Mouse (Mus musculus) heart, postnatal 0 days (tissue): Measurements from ENCODE around the gene Gm38394. TPM values are rescaled to one million over a fixed set of nuclear protein-coding genes. Genes with fewer than 3 reads are reported as not detected.
A peak's percentile ranks its signal among the peaks of the same experiment; 100 is the strongest.

ENCODE experiments used
- ATAC-seq: fragments of 200-750 bp; cut with Nextera tagmentation; 2 replicates; pipeline ENCODE4 v1.8.0; 2017; ENCODE audit warnings: low read depth, moderate number of reproducible peaks, moderate library complexity; ENCODE audit not compliant: insufficient read depth
- DNase-seq: peaks from one replicate; pipeline ENCODE4 v3.0.0-alpha.2; 2016; ENCODE audit warnings: low spot score
- H3K27ac ChIP-seq: fragments of 300-500 bp; sonication (generic); 2 replicates; pipeline ENCODE4 v1.5.1; 2014; ENCODE audit warnings: low read depth, mild to moderate bottlenecking
- H3K27me3 ChIP-seq: fragments of 300-500 bp; sonication (generic); 2 replicates; pipeline ENCODE4 v1.6.1; 2014; ENCODE audit warnings: low read length, mixed read lengths; ENCODE audit not compliant: control insufficient read depth, insufficient read depth
- H3K36me3 ChIP-seq: fragments of 300-500 bp; sonication (generic); replicated peaks from 2 replicates; pipeline ENCODE4 v1.6.1; 2014; ENCODE audit warnings: low read length, mixed read lengths; ENCODE audit not compliant: control insufficient read depth, insufficient read depth
- H3K4me1 ChIP-seq: fragments of 300-500 bp; sonication (generic); 2 replicates; pipeline ENCODE4 v1.6.1; 2014; ENCODE audit warnings: antibody characterized with exemption; ENCODE audit not compliant: control insufficient read depth, insufficient read depth
- H3K4me2 ChIP-seq: fragments of 300-500 bp; sonication (generic); 2 replicates; pipeline ENCODE4 v1.6.1; 2014; ENCODE audit warnings: low read depth, mild to moderate bottlenecking, low read length, moderate library complexity
- H3K4me3 ChIP-seq: fragments of 300-500 bp; sonication (generic); 2 replicates; pipeline ENCODE4 v1.5.1; 2014; ENCODE audit warnings: low read depth, low read length
- H3K9ac ChIP-seq: fragments of 300-500 bp; sonication (generic); replicated peaks from 2 replicates; pipeline ENCODE4 v1.6.1; 2014; ENCODE audit warnings: low read depth, low read length, mixed read lengths
- H3K9me3 ChIP-seq: fragments of 300-500 bp; sonication (generic); replicated peaks from 2 replicates; pipeline ENCODE4 v1.6.1; 2016; ENCODE audit warnings: low read length; ENCODE audit not compliant: control insufficient read depth
- CTCF ChIP-seq: IDR thresholded peaks from 2 replicates; pipeline ENCODE4 v1.5.1; 2016; ENCODE audit warnings: antibody characterized with exemption, control low read depth, low read depth
- EP300 ChIP-seq: IDR thresholded peaks from 2 replicates; pipeline ENCODE4 v1.6.1; 2016; ENCODE audit warnings: antibody characterized with exemption, low read depth
- WGBS: fragments of 180-500 bp; shearing (Covaris S2); extraction: QIAGEN DNeasy Blood & Tissue Kit; methylation state at CpG from one replicate; pipeline ENCODE4 v1.1.7; 2014; 5-methylcytosine and 5-hydroxymethylcytosine counted together
- polyA plus RNA-seq: library from polyadenylated mRNA; unstranded; fragments of >200 nt; fragmentation: Nextera tagmentation; extraction: Ambion mirVana; gene quantifications from 2 replicates; pipeline ENCODE4 v1.2.1, GENCODE M21; 2015
- total RNA-seq: library from RNA; depleted of rRNA; stranded (reverse); fragments of >200 nt; gene quantifications from 2 replicates; pipeline ENCODE4 v1.2.3, GENCODE M21; 2014; ENCODE audit warnings: low replicate concordance

Gm38394 gene
- total and polyA plus RNA-seq, 2 experiments from 2014 or later: 2.1 to 2.6 TPM

DNA sequence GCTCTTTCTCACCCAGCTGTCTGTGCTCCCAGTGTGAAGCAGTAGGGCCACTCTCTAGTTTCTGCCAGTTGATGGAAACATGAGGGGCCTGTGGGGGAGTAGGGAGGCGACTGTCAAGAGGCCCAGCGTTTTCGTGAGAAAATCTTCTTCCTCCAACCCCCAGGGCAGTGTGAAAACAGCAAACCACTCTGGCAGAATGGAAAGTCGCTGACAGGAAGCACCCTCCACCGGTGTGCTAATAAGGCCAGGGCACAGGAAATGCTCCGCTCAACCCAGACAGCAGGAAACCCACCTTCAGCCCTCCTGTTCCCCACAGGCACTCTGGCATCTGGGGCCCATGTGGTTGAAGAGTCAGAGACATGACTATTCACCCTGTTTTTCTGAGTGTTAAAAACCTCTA, 28.8 kb upstream of the Gm38394 start, which contains the start of gene Lax1:
Gene Lax1 (minus strand): TSS at position 212 of the 400 bp plus-strand sequence.
- H3K36me3 ChIP-seq: no peaks in the 10 kb centered on the region
- no peaks in the 10 kb centered on the region for H3K9me3 ChIP-seq
- no peak within 1 kb of the TSS for H3K27ac ChIP-seq
- H3K4me2 ChIP-seq: no peak within 1 kb of the TSS; the same call in 1 of the 2 replicates
- 30% methylated on average over 6 of the region's 6 CpGs for WGBS
- DNase-seq (no peak), ATAC-seq (no peak)
- no peak within 1 kb of the TSS; the same call in 1 of the 2 replicates for H3K4me3 ChIP-seq
- H3K27me3 ChIP-seq: no peaks in the 10 kb centered on the region
- H3K9ac ChIP-seq: no peak within 1 kb of the TSS
- peaks cover 13% of the 10 kb centered on the region for H3K4me1 ChIP-seq
- TF ChIP-seq EP300: no peak

GRCm38 (mm10) chr1:133688301-133688700, 27.2 kb upstream of the Gm38394 start:
- WGBS: 79% methylated on average over 7 of the region's 7 CpGs
- Histone ChIP-seq H3K36me3 (no peaks in the 10 kb centered on the region), H3K4me2 (no peak overlapping the region; the same call in 1 of the 2 replicates), H3K27me3 (no peaks in the 10 kb centered on the region), H3K4me3 (no peak overlapping the region), H3K9ac (no peak overlapping the region), H3K9me3 (no peaks in the 10 kb centered on the region), H3K4me1 (no peaks in the 10 kb centered on the region), H3K27ac (no peak overlapping the region)
- no peak for DNase-seq
- ATAC-seq: no peak
- TF ChIP-seq CTCF (no peak), EP300 (no peak)

DNA sequence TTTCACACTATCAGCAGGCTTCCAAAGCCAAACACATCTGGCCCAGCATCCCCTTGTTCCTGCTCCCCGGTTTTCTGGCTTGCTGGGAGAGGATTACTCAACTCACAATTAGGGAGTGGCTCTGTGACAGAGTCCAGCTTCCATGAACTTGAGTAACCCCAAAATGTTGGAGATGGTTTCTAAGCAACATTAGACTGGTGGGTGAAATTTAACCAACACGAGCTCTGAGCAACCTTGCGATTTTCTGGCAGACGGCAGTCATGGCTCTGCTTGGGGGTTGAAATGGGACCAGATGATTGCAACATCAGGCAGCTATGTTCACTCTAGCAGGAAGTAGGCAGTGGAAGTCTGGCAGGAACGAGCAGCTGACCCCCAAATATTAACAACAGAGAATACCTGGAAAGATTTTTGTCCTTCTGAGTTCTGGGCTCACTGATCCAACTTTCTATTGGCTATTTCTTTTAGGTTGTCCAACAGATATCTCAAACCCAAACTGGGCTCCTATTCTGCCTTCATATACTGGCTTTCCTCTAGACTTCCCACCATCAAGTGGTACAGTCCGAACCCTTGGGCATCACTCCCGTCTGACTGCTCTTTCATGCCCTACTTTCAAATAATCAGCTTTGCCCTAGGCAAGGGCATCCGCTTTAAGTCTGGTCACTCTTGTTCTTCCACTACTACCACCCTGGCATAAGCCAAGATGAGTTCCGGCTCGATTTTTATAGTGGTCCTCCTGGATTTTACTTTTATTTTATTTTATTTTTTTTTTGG, 24.8 kb upstream of the Gm38394 start:
- H3K4me3 ChIP-seq: no peak overlapping the region
- ATAC-seq: peak; percentile 64

GRCm38 (mm10) chr1:133671801-133672200, 10.7 kb upstream of the Gm38394 start:
- no peak overlapping the region for H3K4me3 ChIP-seq
- H3K9ac ChIP-seq: no peak overlapping the region
- no peaks in the 10 kb centered on the region for H3K4me1 ChIP-seq
- DNase-seq: no peak
- H3K27ac ChIP-seq: no peak overlapping the region
- no peak overlapping the region for H3K4me2 ChIP-seq
- H3K9me3 ChIP-seq: no peaks in the 10 kb centered on the region
- 63% methylated on average over 3 of the region's 3 CpGs for WGBS
- H3K36me3 ChIP-seq: no peaks in the 10 kb centered on the region
- ATAC-seq: no peak
- H3K27me3 ChIP-seq: no peaks in the 10 kb centered on the region
- TF ChIP-seq EP300 (no peak), CTCF (no peak)

More for the DNA sequence above, 24.8 kb upstream of the Gm38394 start:
- H3K4me2 ChIP-seq: no peak overlapping the region
- H3K9me3 ChIP-seq: no peaks in the 10 kb centered on the region
- H3K27me3 ChIP-seq: no peaks in the 10 kb centered on the region
- DNase-seq: peak; percentile 52
- no peak overlapping the region; the same call in 1 of the 2 replicates for H3K27ac ChIP-seq
- no peaks in the 10 kb centered on the region for H3K4me1 ChIP-seq
- no peaks in the 10 kb centered on the region for H3K36me3 ChIP-seq
- TF ChIP-seq CTCF (no peak), EP300 (no peak)
- 71% methylated on average over 10 of the region's 10 CpGs for WGBS
- no peak overlapping the region for H3K9ac ChIP-seq

DNA sequence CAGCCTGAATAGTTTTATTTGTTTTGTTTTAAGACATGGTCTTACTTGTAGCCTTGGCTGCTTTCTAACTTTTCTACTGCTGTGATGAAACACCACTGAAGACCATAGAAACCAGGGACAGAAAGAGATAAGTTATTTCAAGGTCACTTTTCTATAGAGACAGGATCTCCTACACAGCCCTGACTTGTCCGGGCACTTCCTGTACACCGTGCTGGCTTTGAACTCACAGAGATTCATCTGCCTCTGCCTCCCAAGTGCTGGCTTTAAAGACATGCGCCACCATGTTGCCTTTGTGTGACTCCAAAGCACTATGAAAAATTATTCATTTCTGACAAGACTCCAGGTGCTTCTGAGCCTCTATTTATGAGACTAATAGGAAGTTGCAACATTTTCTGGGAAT, 10.1 kb upstream of the Gm38394 start:
- ATAC-seq: no peak
- TF ChIP-seq EP300: no peak
- no peak for TF ChIP-seq CTCF
- Histone ChIP-seq H3K4me3 (no peak overlapping the region), H3K4me2 (no peak overlapping the region), H3K4me1 (no peaks in the 10 kb centered on the region), H3K9me3 (no peaks in the 10 kb centered on the region), H3K36me3 (no peaks in the 10 kb centered on the region), H3K9ac (no peak overlapping the region), H3K27me3 (no peaks in the 10 kb centered on the region), H3K27ac (no peak overlapping the region)
- WGBS: 76% methylated on average over 3 of the region's 3 CpGs
- DNase-seq: no peak

- Histone ChIP-seq H3K27me3 (no peaks in the 10 kb centered on the region), H3K4me2 (no peak overlapping the region), H3K4me1 (no peaks in the 10 kb centered on the region), H3K4me3 (no peak overlapping the region), H3K9me3 (no peaks in the 10 kb centered on the region), H3K36me3 (no peaks in the 10 kb centered on the region), H3K27ac (no peak overlapping the region), H3K9ac (no peak overlapping the region)
- no peak for DNase-seq
- TF ChIP-seq CTCF: no peak
- TF ChIP-seq EP300: no peak
- no peak for ATAC-seq
- 73% methylated on average over 6 of the region's 6 CpGs for WGBS
These were observed 9.7 kb upstream of the Gm38394 start for GRCm38 (mm10) chr1:133670776-133671175.
